In genomic region chr1:191527921-191528612, GRCm38 (mm10) we compare ENCODE assay signal across 8 mouse cellular contexts. TPM values are rescaled to one million over a fixed set of nuclear protein-coding genes. Genes with fewer than 3 reads are reported as not detected.
DNase-seq lines count a peak whose midpoint lies in the region; ATAC-seq lines count a peak whose summit lies in the region.

No protein-coding gene starts in this region.

- DNase-seq in kidney, adult 9 months, result peak; percentile 19
- peak; percentile 95 for DNase-seq in Muller cell, postnatal 12 days (ENCODE audit: inconsistent ontology term)
- no peak for DNase-seq in spleen, adult 18-20 months
- no peak for DNase-seq in embryo, embryonic 10.5 days (ENCODE audit: low spot score)

- H3K9ac ChIP-seq in kidney, embryonic 16.5 days (replicated peaks; ENCODE audit: low read length), result no peak overlapping the region
- no peak overlapping the region for H3K9ac ChIP-seq in embryonic facial prominence, embryonic 15.5 days
- no peak overlapping the region for H3K9ac ChIP-seq in lung, embryonic 15.5 days

- 57% methylated on average over 4 of the region's 4 CpGs for WGBS in kidney, embryonic 16.5 days
- 31% methylated on average over 4 of the region's 4 CpGs for whole genome bisulfite sequencing in embryonic facial prominence, embryonic 15.5 days
- 34% methylated on average over 4 of the region's 4 CpGs for WGBS in lung, embryonic 15.5 days

- H3K27ac ChIP-seq in kidney, embryonic 16.5 days (ENCODE audit: low read length), result no peak overlapping the region
- peak overlapping the region; percentile 29; the same call in 1 of the 2 replicates for H3K27ac ChIP-seq in embryonic facial prominence, embryonic 15.5 days (replicated peaks)
- peak overlapping the region; percentile 54 for H3K27ac ChIP-seq in lung, embryonic 15.5 days

- no peaks in the 10 kb centered on the region for H3K27me3 ChIP-seq in kidney, embryonic 16.5 days (ENCODE audit: insufficient read depth, low read length)
- H3K27me3 ChIP-seq in embryonic facial prominence, embryonic 15.5 days, result no peaks in the 10 kb centered on the region
- no peaks in the 10 kb centered on the region for H3K27me3 ChIP-seq in lung, embryonic 15.5 days

- no peaks in the 10 kb centered on the region for H3K4me1 ChIP-seq in kidney, embryonic 16.5 days (ENCODE audit: insufficient read depth, low read length)
- no peaks in the 10 kb centered on the region for H3K4me1 ChIP-seq in embryonic facial prominence, embryonic 15.5 days
- H3K4me1 ChIP-seq in lung, embryonic 15.5 days, result no peaks in the 10 kb centered on the region

- H3K4me2 ChIP-seq in kidney, embryonic 16.5 days (replicated peaks; ENCODE audit: low read depth, low read length), result no peak overlapping the region
- no peak overlapping the region for H3K4me2 ChIP-seq in embryonic facial prominence, embryonic 15.5 days (replicated peaks)
- no peak overlapping the region for H3K4me2 ChIP-seq in lung, embryonic 15.5 days

- no peaks in the 10 kb centered on the region for H3K9me3 ChIP-seq in kidney, embryonic 16.5 days (ENCODE audit: low read length)
- no peaks in the 10 kb centered on the region for H3K9me3 ChIP-seq in embryonic facial prominence, embryonic 15.5 days (replicated peaks)
- no peaks in the 10 kb centered on the region for H3K9me3 ChIP-seq in lung, embryonic 15.5 days

- H3K36me3 ChIP-seq in kidney, embryonic 16.5 days (ENCODE audit: insufficient read depth, low read length), result no peaks in the 10 kb centered on the region
- H3K36me3 ChIP-seq in embryonic facial prominence, embryonic 15.5 days, result no peaks in the 10 kb centered on the region
- H3K36me3 ChIP-seq in lung, embryonic 15.5 days, result no peaks in the 10 kb centered on the region

- no peak overlapping the region for H3K4me3 ChIP-seq in kidney, embryonic 16.5 days (ENCODE audit: low read length)
- H3K4me3 ChIP-seq in embryonic facial prominence, embryonic 15.5 days (replicated peaks), result no peak overlapping the region
- H3K4me3 ChIP-seq in lung, embryonic 15.5 days, result no peak overlapping the region

- ATAC-seq in kidney, embryonic 16.5 days (ENCODE audit: low FRiP score, low TSS enrichment), result no peak
- ATAC-seq in embryonic facial prominence, embryonic 15.5 days (ENCODE audit: insufficient number of reproducible peaks, low FRiP score, low TSS enrichment, low read depth), result 0 out of 2 replicates have a peak, but pooled peaks have one; percentile 19
- peak; percentile 32; the same call in 1 of the 2 replicates for ATAC-seq in lung, embryonic 15.5 days (ENCODE audit: borderline replicate concordance, extremely low read depth, low FRiP score, low TSS enrichment)
- ATAC-seq in erythroid progenitor cell, adult 5-6 weeks (replicated peaks; ENCODE audit: low FRiP score, poor library complexity, severe bottlenecking), result no peak

RNA-seq across cellular contexts. Expression of gene Dtl, which starts 47.3 kb away (rescaled TPM):
- 53.3 and 61.0 TPM in 2 replicates for polyA plus RNA-seq in kidney, embryonic 16.5 days (2015; fragmentation: Nextera tagmentation; extraction: Ambion mirVana)
- polyA plus RNA-seq in embryonic facial prominence, embryonic 15.5 days (2015; fragmentation: Nextera tagmentation; extraction: Ambion mirVana), result 41.8 and 45.0 TPM in 2 replicates
- 57.8 and 59.6 TPM in 2 replicates for polyA plus RNA-seq in lung, embryonic 15.5 days (2015; fragmentation: Nextera tagmentation; extraction: Ambion mirVana)
- 66.0 and 107 TPM in 2 replicates for total RNA-seq in erythroid progenitor cell, adult 5-6 weeks (2015; ENCODE audit: low replicate concordance)
- 57.6 and 61.8 TPM in 2 replicates for total RNA-seq in erythroid progenitor cell, adult 5-6 weeks (2017; ENCODE audit: low replicate concordance)

RNA-seq across cellular contexts. Expression of gene Ints7, which starts 47.4 kb away (rescaled TPM):
- polyA plus RNA-seq in kidney, embryonic 16.5 days (2015; fragmentation: Nextera tagmentation; extraction: Ambion mirVana), result 63.7 and 70.9 TPM in 2 replicates
- polyA plus RNA-seq in embryonic facial prominence, embryonic 15.5 days (2015; fragmentation: Nextera tagmentation; extraction: Ambion mirVana), result 47.7 and 48.1 TPM in 2 replicates
- polyA plus RNA-seq in lung, embryonic 15.5 days (2015; fragmentation: Nextera tagmentation; extraction: Ambion mirVana), result 56.3 TPM in 2 replicates
- 15.9 and 36.0 TPM in 2 replicates for total RNA-seq in erythroid progenitor cell, adult 5-6 weeks (2015; ENCODE audit: low replicate concordance)
- total RNA-seq in erythroid progenitor cell, adult 5-6 weeks (2017; ENCODE audit: low replicate concordance), result 32.3 and 43.1 TPM in 2 replicates

Comparison
In these comparisons a context has a peak if more than half of its experiments do, and no peak if none do; other contexts are left out.
1. DNase-seq: peak in kidney, adult 9 months (single experiment) and Muller cell, postnatal 12 days (single experiment); none in spleen, adult 18-20 months (0 of 2) and embryo, embryonic 10.5 days (single experiment).
2. ATAC-seq: peak in embryonic facial prominence, embryonic 15.5 days (single experiment) and lung, embryonic 15.5 days (single experiment); none in kidney, embryonic 16.5 days (single experiment) and erythroid progenitor cell, adult 5-6 weeks (single experiment).